Mouse (Mus musculus): Measurements from ENCODE around the gene Zeb2.

Gene Zeb2

GRCm38 (mm10) chr2:45096638-45097247, 20.5 kb downstream of the Zeb2 start:
- no peak for DNase-seq (ENCODE audit: low spot score)

GRCm38 (mm10) chr2:45095825-45096224, 21.4 kb downstream of the Zeb2 start:
- no peak for DNase-seq (ENCODE audit: low spot score)

- DNase-seq (ENCODE audit: low spot score) = no peak
These were observed 22.7 kb downstream of the Zeb2 start for GRCm38 (mm10) chr2:45094371-45094967.

GRCm38 (mm10) chr2:45093479-45093878, 23.7 kb downstream of the Zeb2 start:
- DNase-seq (ENCODE audit: low spot score) = no peak

- no peak for DNase-seq (ENCODE audit: low spot score)
These were observed 24.5 kb downstream of the Zeb2 start for GRCm38 (mm10) chr2:45092654-45093053.

- DNase-seq (ENCODE audit: low spot score) = no peak
These were observed 26.5 kb downstream of the Zeb2 start for GRCm38 (mm10) chr2:45090529-45091297.

- no peak for DNase-seq (ENCODE audit: low spot score)
These were observed 28.0 kb downstream of the Zeb2 start for GRCm38 (mm10) chr2:45089251-45089530.

- no peak for DNase-seq (ENCODE audit: low spot score)
These were observed 28.6 kb downstream of the Zeb2 start for GRCm38 (mm10) chr2:45088435-45089250.

GRCm38 (mm10) chr2:45087208-45087607, 30.0 kb downstream of the Zeb2 start:
- DNase-seq (ENCODE audit: low spot score) = no peak

- DNase-seq (ENCODE audit: low spot score) = no peak
These were observed 31.5 kb downstream of the Zeb2 start for GRCm38 (mm10) chr2:45085653-45086052.

GRCm38 (mm10) chr2:45083042-45083441, 34.2 kb downstream of the Zeb2 start:
- DNase-seq (ENCODE audit: low spot score) = no peak

- DNase-seq (ENCODE audit: low spot score) = no peak
These were observed 35.6 kb downstream of the Zeb2 start for GRCm38 (mm10) chr2:45081559-45081958.

- no peak for DNase-seq (ENCODE audit: low spot score)
These were observed 39.2 kb downstream of the Zeb2 start for GRCm38 (mm10) chr2:45077938-45078487.

GRCm38 (mm10) chr2:45077383-45077782, 39.8 kb downstream of the Zeb2 start:
- no peak for DNase-seq (ENCODE audit: low spot score)

GRCm38 (mm10) chr2:45073025-45073424, 44.2 kb downstream of the Zeb2 start:
- no peak for DNase-seq (ENCODE audit: low spot score)

- no peak for DNase-seq (ENCODE audit: low spot score)
These were observed 45.9 kb downstream of the Zeb2 start for GRCm38 (mm10) chr2:45071296-45071695.

- DNase-seq (ENCODE audit: low spot score) = no peak
These were observed 46.5 kb downstream of the Zeb2 start for GRCm38 (mm10) chr2:45070612-45071276.

- DNase-seq (ENCODE audit: low spot score) = no peak
These were observed 48.2 kb downstream of the Zeb2 start for GRCm38 (mm10) chr2:45068792-45069550.

GRCm38 (mm10) chr2:45067116-45067515, 50.1 kb downstream of the Zeb2 start:
- DNase-seq (ENCODE audit: low spot score) = no peak

- no peak for DNase-seq (ENCODE audit: low spot score)
These were observed 53.8 kb downstream of the Zeb2 start for GRCm38 (mm10) chr2:45063300-45063890.

- no peak for DNase-seq (ENCODE audit: low spot score)
These were observed 55.1 kb downstream of the Zeb2 start for GRCm38 (mm10) chr2:45062136-45062535.
